Mouse (Mus musculus) limb, embryonic 14.5 days (tissue): ENCODE results near the gene Tns1. TPM values are rescaled to one million over a fixed set of nuclear protein-coding genes. Genes with fewer than 3 reads are reported as not detected.
A peak's percentile ranks its signal among the peaks of the same experiment; 100 is the strongest.

Source experiments
- ATAC-seq: fragments of 200-750 bp; cut with Nextera tagmentation; 2 replicates; pipeline ENCODE4 v1.8.0; 2017; ENCODE audit warnings: low read depth, moderate number of reproducible peaks, moderate TSS enrichment; ENCODE audit not compliant: low FRiP score
- DNase-seq: peaks from one replicate; pipeline ENCODE4 v3.0.0-alpha.2; 2015; ENCODE audit warnings: low spot score
- H3K27ac ChIP-seq: fragments of 300-500 bp; sonication (generic); replicated peaks from 2 replicates; pipeline ENCODE4 v1.5.1; 2014; ENCODE audit warnings: low read depth, mild to moderate bottlenecking, low read length, moderate library complexity, mixed read lengths
- H3K27me3 ChIP-seq: fragments of 300-500 bp; sonication (generic); 2 replicates; pipeline ENCODE4 v1.6.1; 2014; ENCODE audit warnings: low read length, mixed read lengths; ENCODE audit not compliant: control insufficient read depth, insufficient read depth
- H3K36me3 ChIP-seq: fragments of 300-500 bp; sonication (generic); 2 replicates; pipeline ENCODE4 v1.6.1; 2014; ENCODE audit warnings: mild to moderate bottlenecking, low read length, moderate library complexity, mixed read lengths; ENCODE audit not compliant: control insufficient read depth, insufficient read depth
- H3K4me1 ChIP-seq: fragments of 300-500 bp; sonication (generic); 2 replicates; pipeline ENCODE4 v1.6.1; 2014; ENCODE audit warnings: antibody characterized with exemption, low read length, mixed read lengths; ENCODE audit not compliant: control insufficient read depth, insufficient read depth
- H3K4me2 ChIP-seq: fragments of 300-500 bp; sonication (generic); replicated peaks from 2 replicates; pipeline ENCODE4 v1.6.1; 2014; ENCODE audit warnings: low read depth, mild to moderate bottlenecking, low read length, moderate library complexity; ENCODE audit not compliant: severe bottlenecking
- H3K4me3 ChIP-seq: fragments of 300-500 bp; sonication (generic); replicated peaks from 2 replicates; pipeline ENCODE4 v1.5.1; 2014; ENCODE audit warnings: low read length
- H3K9ac ChIP-seq: fragments of 300-500 bp; sonication (generic); 2 replicates; pipeline ENCODE4 v1.6.1; 2014; ENCODE audit warnings: mild to moderate bottlenecking, low read depth, low read length, moderate library complexity; ENCODE audit not compliant: severe bottlenecking
- H3K9me3 ChIP-seq: fragments of 300-500 bp; sonication (generic); 2 replicates; pipeline ENCODE4 v1.6.1; 2016; ENCODE audit warnings: low read length; ENCODE audit not compliant: control insufficient read depth
- POLR2A ChIP-seq: fragments of 200-500 bp; IDR thresholded peaks from 2 replicates; pipeline ENCODE4 v1.8.0; 2012; ENCODE audit warnings: inconsistent platforms, mild to moderate bottlenecking, moderate library complexity, borderline replicate concordance; ENCODE audit not compliant: insufficient read depth, insufficient read length; ENCODE audit errors: extremely low read depth
- WGBS: fragments of 180-500 bp; shearing (Covaris S2); extraction: QIAGEN DNeasy Blood & Tissue Kit; methylation state at CpG from one replicate; pipeline ENCODE4 v1.1.7; 2014; 5-methylcytosine and 5-hydroxymethylcytosine counted together
- polyA plus RNA-seq, 2 experiments: library from polyadenylated mRNA; depleted of rRNA in 1 of 2; stranded (reverse) in 1 of 2; unstranded in 1 of 2; fragments of >200 nt; fragmentation: Nextera tagmentation in 1 of 2; extraction: Ambion mirVana in 1 of 2; gene quantifications; 2 replicates each; pipeline versions ENCODE4 v1.2.1 to v1.2.3; 2012 to 2014

Gene Tns1
- polyA plus RNA-seq, 2 experiments: 38.0 to 51.3 TPM

- TF ChIP-seq POLR2A: no peak
- 0 out of 2 replicates have a peak, but pooled peaks cover 2% of the 10 kb centered on the region for H3K4me1 ChIP-seq
- H3K27me3 ChIP-seq: no peaks in the 10 kb centered on the region
- H3K27ac ChIP-seq: 0 out of 2 replicates have a peak overlapping the region, but pooled peaks have one; percentile 14
- no peak overlapping the region for H3K4me2 ChIP-seq
- ATAC-seq: peak; percentile 58
- no peak overlapping the region for H3K9ac ChIP-seq
- H3K36me3 ChIP-seq: peaks cover 75% of the 10 kb centered on the region
- H3K4me3 ChIP-seq: no peak overlapping the region
- H3K9me3 ChIP-seq: no peaks in the 10 kb centered on the region
- no peak for DNase-seq
- WGBS: 51% methylated on average over 8 of the region's 8 CpGs
These were observed 208.8 kb downstream of the Tns1 start for GRCm38 (mm10) chr1:73915218-73916070.

DNA sequence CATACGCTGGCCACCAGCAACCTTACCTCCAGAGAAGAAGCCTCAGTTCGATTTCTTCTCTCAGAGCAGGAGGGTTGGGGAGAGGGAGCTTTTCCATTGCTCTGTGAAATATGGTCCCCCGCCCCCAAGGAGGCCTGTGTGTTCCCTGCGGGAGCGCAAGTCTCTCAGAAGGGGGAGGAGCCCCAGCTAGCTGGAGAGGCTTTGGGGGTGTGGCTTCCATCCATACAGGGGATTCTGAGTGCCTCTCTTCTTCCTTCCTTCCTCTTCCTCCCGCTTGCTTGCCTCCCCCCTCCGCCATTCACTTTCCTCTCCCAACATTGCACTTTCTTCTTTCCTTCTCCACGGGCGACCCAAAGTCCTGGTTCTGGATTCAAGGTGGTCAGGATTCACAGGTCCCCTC lies 210.2 kb downstream of the Tns1 start:
- H3K4me3 ChIP-seq: no peak overlapping the region
- H3K9ac ChIP-seq: no peak overlapping the region
- no peak for TF ChIP-seq POLR2A
- 26% methylated on average over 9 of the region's 9 CpGs for WGBS
- H3K27ac ChIP-seq: no peak overlapping the region
- H3K4me1 ChIP-seq: 0 out of 2 replicates have a peak, but pooled peaks cover 2% of the 10 kb centered on the region
- no peak for ATAC-seq
- no peaks in the 10 kb centered on the region for H3K27me3 ChIP-seq
- DNase-seq: no peak
- no peak overlapping the region for H3K4me2 ChIP-seq
- peaks cover 68% of the 10 kb centered on the region for H3K36me3 ChIP-seq
- no peaks in the 10 kb centered on the region for H3K9me3 ChIP-seq

- ATAC-seq (no peak), DNase-seq (no peak)
- 77% methylated on average over 19 of the region's 19 CpGs for WGBS
- Histone ChIP-seq H3K9me3 (no peaks in the 10 kb centered on the region), H3K27ac (no peak overlapping the region), H3K9ac (no peak overlapping the region), H3K4me3 (no peak overlapping the region), H3K4me2 (no peak overlapping the region), H3K27me3 (no peaks in the 10 kb centered on the region), H3K36me3 (peaks cover 62% of the 10 kb centered on the region), H3K4me1 (0 out of 2 replicates have a peak, but pooled peaks cover 2% of the 10 kb centered on the region)
- TF ChIP-seq POLR2A: no peak
These were observed 210.9 kb downstream of the Tns1 start for GRCm38 (mm10) chr1:73913071-73914005.

DNA sequence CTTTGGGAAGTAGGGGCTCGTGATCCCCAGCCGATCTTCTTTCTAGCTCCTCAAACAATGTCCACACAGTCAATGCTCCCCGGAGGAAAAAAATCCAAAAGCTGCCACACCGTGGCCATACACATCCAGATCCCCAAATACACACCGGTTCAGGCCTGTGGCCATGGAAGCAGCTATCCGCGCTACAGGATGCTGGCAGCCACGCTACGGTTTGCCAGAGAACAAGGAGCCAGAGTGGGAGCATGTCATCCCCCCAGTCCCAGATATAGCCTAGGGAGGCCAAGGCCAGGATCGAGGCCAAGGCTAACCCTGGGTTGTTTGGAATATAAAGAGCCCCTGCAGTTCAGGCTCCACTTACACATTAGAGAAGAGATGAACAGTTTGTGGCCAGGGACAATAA lies 211.8 kb downstream of the Tns1 start:
- 91% methylated on average over 10 of the region's 10 CpGs for WGBS
- Histone ChIP-seq H3K36me3 (peaks cover 54% of the 10 kb centered on the region), H3K4me2 (no peak overlapping the region), H3K27me3 (no peaks in the 10 kb centered on the region), H3K4me1 (0 out of 2 replicates have a peak, but pooled peaks cover 2% of the 10 kb centered on the region), H3K9ac (no peak overlapping the region), H3K27ac (no peak overlapping the region), H3K9me3 (no peaks in the 10 kb centered on the region), H3K4me3 (no peak overlapping the region)
- TF ChIP-seq POLR2A: no peak
- DNase-seq (no peak), ATAC-seq (no peak)

DNA sequence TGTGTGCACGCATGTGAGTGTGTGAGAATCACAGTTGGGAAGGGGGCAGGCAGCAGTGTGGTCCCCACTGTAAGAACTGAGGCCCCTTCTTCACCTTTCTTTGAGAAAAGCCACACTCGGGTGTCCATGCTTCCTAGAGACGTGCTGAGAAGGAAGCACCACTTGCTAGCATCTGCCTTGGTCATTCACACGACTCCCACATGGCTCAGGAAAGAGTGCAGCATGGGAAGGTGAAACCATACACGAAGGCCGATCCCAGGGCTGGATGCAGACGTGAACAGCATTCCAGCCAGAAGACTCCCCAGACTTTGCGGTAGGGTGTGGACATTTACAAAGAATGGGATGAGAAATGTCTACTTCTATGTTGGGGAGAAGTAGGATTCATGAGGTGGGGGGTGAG lies 212.3 kb downstream of the Tns1 start:
- no peak overlapping the region for H3K4me2 ChIP-seq
- DNase-seq: no peak
- no peaks in the 10 kb centered on the region for H3K9me3 ChIP-seq
- 76% methylated on average over 8 of the region's 8 CpGs for WGBS
- no peak overlapping the region for H3K9ac ChIP-seq
- no peak overlapping the region for H3K27ac ChIP-seq
- peaks cover 49% of the 10 kb centered on the region for H3K36me3 ChIP-seq
- 0 out of 2 replicates have a peak, but pooled peaks cover 2% of the 10 kb centered on the region for H3K4me1 ChIP-seq
- no peak overlapping the region for H3K4me3 ChIP-seq
- no peak for TF ChIP-seq POLR2A
- no peaks in the 10 kb centered on the region for H3K27me3 ChIP-seq
- ATAC-seq: no peak
